Comparison of ENCODE assay signal across 11 mouse cellular contexts in the genomic region with DNA sequence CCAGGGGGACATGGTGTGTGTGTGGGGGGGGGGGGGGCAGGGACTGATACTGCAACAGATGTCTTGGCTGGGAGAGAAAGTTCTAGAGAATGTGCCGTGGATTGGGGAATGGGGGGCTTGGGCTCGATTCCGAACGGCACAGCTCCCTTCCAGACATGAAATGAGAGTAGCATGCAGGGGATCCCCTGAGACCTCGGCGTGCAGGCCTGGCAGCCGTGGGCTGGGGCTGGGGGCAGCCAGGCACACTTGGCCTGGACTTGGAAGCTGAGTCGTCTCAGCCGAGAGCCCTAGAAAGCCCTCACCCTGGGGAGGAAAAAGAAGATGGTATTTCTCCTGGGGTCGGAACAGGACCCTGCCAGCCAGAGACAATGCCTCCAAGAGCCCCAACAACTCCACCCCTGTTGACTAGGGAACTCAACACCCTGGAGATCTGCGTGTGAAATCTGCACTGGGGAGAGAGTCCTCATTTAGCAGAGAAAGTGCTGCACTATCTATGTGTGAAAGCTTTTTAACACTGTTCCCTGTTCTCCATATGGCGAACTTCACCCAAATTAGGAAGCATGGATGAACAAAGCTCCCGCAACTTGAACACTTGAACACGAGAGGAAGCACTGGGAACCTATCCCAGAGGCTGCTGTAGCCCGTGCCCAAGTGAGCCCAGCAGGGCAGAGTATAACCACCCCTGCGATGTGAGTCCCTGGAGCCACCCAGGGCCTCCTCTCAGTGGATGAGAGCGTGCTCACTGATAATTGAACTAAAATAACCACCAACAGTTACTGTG.
DNase-seq lines count a peak whose midpoint lies in the region; ATAC-seq and TF ChIP-seq lines count a peak whose summit lies in the region.
"Had no signal": no experiment of that assay in that cellular context is flagged by ENCODE, and none has a peak within 500 bp of the region (broad histone marks: within the 10 kb centered on the region; RNA-seq: fewer than 3 reads in every experiment).

No protein-coding gene starts in this region.

- 59% methylated on average over 17 of the region's 17 CpGs for WGBS in heart, postnatal 0 days
- WGBS in embryonic facial prominence, embryonic 10.5 days, result 76% methylated on average over 17 of the region's 17 CpGs
- WGBS in forebrain, embryonic 16.5 days, result 61% methylated on average over 17 of the region's 17 CpGs

- no peak overlapping the region for H3K4me2 ChIP-seq in heart, postnatal 0 days (ENCODE audit: low read depth, low read length)
- H3K4me2 ChIP-seq in forebrain, embryonic 16.5 days (ENCODE audit: low read length), result no peak overlapping the region
- H3K4me2 ChIP-seq: limb, embryonic 12.5 days; lung, embryonic 14.5 days had no signal

- H3K27ac ChIP-seq in heart, postnatal 0 days (ENCODE audit: low read depth), result no peak overlapping the region
- H3K27ac ChIP-seq in embryonic facial prominence, embryonic 10.5 days (replicated peaks), result peak overlapping the region; percentile 7; the same call in 1 of the 2 replicates
- H3K27ac ChIP-seq in forebrain, embryonic 16.5 days (ENCODE audit: low read length), result peak overlapping the region; percentile 55
- H3K27ac ChIP-seq: limb, embryonic 12.5 days had no signal

- ATAC-seq in heart, postnatal 0 days (ENCODE audit: insufficient read depth, low read depth), result peak; percentile 68
- ATAC-seq in forebrain, embryonic 16.5 days, result peak; percentile 77

- H3K4me1 ChIP-seq in heart, postnatal 0 days (ENCODE audit: control insufficient read depth, insufficient read depth), result peaks cover 7% of the 10 kb centered on the region; the same call in 1 of the 2 replicates
- H3K4me1 ChIP-seq in embryonic facial prominence, embryonic 10.5 days, result peaks cover 38% of the 10 kb centered on the region
- H3K4me1 ChIP-seq in forebrain, embryonic 16.5 days (replicated peaks; ENCODE audit: control insufficient read depth, insufficient read depth, low read length), result peaks cover 29% of the 10 kb centered on the region

- H3K36me3 ChIP-seq in heart, postnatal 0 days (replicated peaks; ENCODE audit: control insufficient read depth, insufficient read depth, low read length), result no peaks in the 10 kb centered on the region
- no peaks in the 10 kb centered on the region for H3K36me3 ChIP-seq in embryonic facial prominence, embryonic 10.5 days (replicated peaks)
- no peaks in the 10 kb centered on the region for H3K36me3 ChIP-seq in forebrain, embryonic 16.5 days (ENCODE audit: control insufficient read depth, insufficient read depth)
- H3K36me3 ChIP-seq: limb, embryonic 12.5 days had no signal

- no peak overlapping the region for H3K4me3 ChIP-seq in heart, postnatal 0 days (ENCODE audit: low read depth, low read length)
- no peak overlapping the region for H3K4me3 ChIP-seq in embryonic facial prominence, embryonic 10.5 days
- no peak overlapping the region for H3K4me3 ChIP-seq in forebrain, embryonic 16.5 days (replicated peaks; ENCODE audit: low read length)
- H3K4me3 ChIP-seq: limb, embryonic 12.5 days had no signal

- TF ChIP-seq EP300 in heart, postnatal 0 days (IDR thresholded peaks at IDR 0.05; ENCODE audit: low read depth), result no peak

- no peak for TF ChIP-seq CTCF in heart, postnatal 0 days (IDR thresholded peaks at IDR 0.05; ENCODE audit: low read depth)

- intact Hi-C loops in heart, postnatal 25 days (cut with DNase I), result no loop called here
- intact Hi-C loops in left cerebral cortex, postnatal 14 days (cut with DNase I), result no loop called here

- no peaks in the 10 kb centered on the region for H3K27me3 ChIP-seq in heart, postnatal 0 days (ENCODE audit: control insufficient read depth, insufficient read depth, low read length)
- peaks cover 4% of the 10 kb centered on the region for H3K27me3 ChIP-seq in embryonic facial prominence, embryonic 10.5 days (replicated peaks; ENCODE audit: low read depth, poor library complexity, severe bottlenecking)
- no peaks in the 10 kb centered on the region for H3K27me3 ChIP-seq in forebrain, embryonic 16.5 days (replicated peaks; ENCODE audit: control insufficient read depth, insufficient read depth, low read length)
- H3K27me3 ChIP-seq: limb, embryonic 12.5 days had no signal

- DNase-seq in heart, postnatal 0 days (ENCODE audit: low spot score), result no peak
- DNase-seq in heart, postnatal 25 days (ENCODE audit: low spot score), result no peak
- DNase-seq in embryonic facial prominence, embryonic 10.5 days (ENCODE audit: low spot score), result no peak
- DNase-seq in left cerebral cortex, postnatal 14 days (ENCODE audit: low spot score in 2 of 2), result peak; percentile 57 to 69
- no peak for DNase-seq in spleen, postnatal 36 days (ENCODE audit: low spot score in 2 of 2)
- no peak for DNase-seq in gastrocnemius, postnatal 10 days
- DNase-seq: kidney, adult 11 months; lung, embryonic 14.5 days; thymus, adult 18-20 months had no signal

- H3K9me3 ChIP-seq in heart, postnatal 0 days (replicated peaks; ENCODE audit: control insufficient read depth, low read length), result no peaks in the 10 kb centered on the region
- no peaks in the 10 kb centered on the region for H3K9me3 ChIP-seq in embryonic facial prominence, embryonic 10.5 days
- no peaks in the 10 kb centered on the region for H3K9me3 ChIP-seq in forebrain, embryonic 16.5 days (ENCODE audit: control insufficient read depth, low read length)
- H3K9me3 ChIP-seq: limb, embryonic 12.5 days had no signal

- H3K9ac ChIP-seq in heart, postnatal 0 days (replicated peaks; ENCODE audit: low read depth, low read length), result no peak overlapping the region
- no peak overlapping the region for H3K9ac ChIP-seq in forebrain, embryonic 16.5 days (replicated peaks; ENCODE audit: low read depth, low read length)
- H3K9ac ChIP-seq: limb, embryonic 12.5 days; lung, embryonic 14.5 days had no signal

Comparison
In these comparisons a context has a peak if more than half of its experiments do, and no peak if none do; other contexts are left out.
1. DNase-seq: peak in left cerebral cortex, postnatal 14 days (2 of 2); none in heart, postnatal 0 days (single experiment), heart, postnatal 25 days (single experiment), embryonic facial prominence, embryonic 10.5 days (single experiment), spleen, postnatal 36 days (0 of 2) and gastrocnemius, postnatal 10 days (single experiment).